Mouse (Mus musculus) CH12.LX (cell line): ENCODE measurements around the gene Unkl. TPM values are rescaled to one million over a fixed set of nuclear protein-coding genes. Genes with fewer than 3 reads are reported as not detected.

ENCODE experiments used
- DNase-seq: peaks from one replicate; pipeline ENCODE4 v3.0.0-alpha.2; 2013; ENCODE audit errors: extremely low read depth
- H3K27ac ChIP-seq: 2 replicates; pipeline ENCODE4 v1.5.1; 2012; ENCODE audit warnings: low read depth, mild to moderate bottlenecking, control low read depth, moderate library complexity; ENCODE audit not compliant: insufficient read depth
- H3K27me3 ChIP-seq: replicated peaks from 2 replicates; pipeline ENCODE3; 2012; ENCODE audit warnings: inconsistent platforms
- H3K36me3 ChIP-seq, 2 experiments: replicated peaks in 1 of 2; 2 replicates each; pipeline versions ENCODE3 to v1.6.1; 2012; ENCODE audit warnings: inconsistent platforms in 1 of 2, low read length in 1 of 2, mild to moderate bottlenecking in 1 of 2, mixed read lengths in 1 of 2, moderate library complexity in 1 of 2; ENCODE audit not compliant: control insufficient read depth in 1 of 2, insufficient read depth in 1 of 2
- H3K4me1 ChIP-seq, 2 experiments: 2 replicates each; pipeline ENCODE4 v1.6.1; 2012; ENCODE audit warnings: inconsistent platforms in 1 of 2, moderate library complexity in 1 of 2; ENCODE audit not compliant: insufficient read depth in 2 of 2, control insufficient read depth in 1 of 2
- H3K4me2 ChIP-seq: 2 replicates; pipeline ENCODE4 v1.6.1; 2012; ENCODE audit warnings: low read depth, mild to moderate bottlenecking, control low read depth; ENCODE audit not compliant: poor library complexity, insufficient read depth, severe bottlenecking
- H3K4me3 ChIP-seq, 3 experiments: fragments of 150-350 bp in 1 of 3; sonication (generic) in 1 of 3; replicated peaks in 1 of 3; 2 replicates each; pipeline versions ENCODE3 to v1.5.1; 2011 to 2012; ENCODE audit warnings: low read depth in 2 of 3, low read length in 2 of 3, mild to moderate bottlenecking in 2 of 3, moderate library complexity in 2 of 3, control low read depth in 1 of 3, improper control_type of control experiment in 1 of 3, inconsistent platforms in 1 of 3, mixed read lengths in 1 of 3; ENCODE audit not compliant: poor library complexity in 1 of 3
- H3K79me2 ChIP-seq: replicated peaks from 2 replicates; pipeline ENCODE4 v1.6.1; 2012; ENCODE audit warnings: mild to moderate bottlenecking, moderate library complexity; ENCODE audit not compliant: control insufficient read depth, poor library complexity, insufficient read depth, severe bottlenecking; ENCODE audit errors: extremely low read depth
- H3K9ac ChIP-seq: 2 replicates; pipeline ENCODE4 v1.6.1; 2012; ENCODE audit warnings: low read depth, mild to moderate bottlenecking, control low read depth, moderate library complexity; ENCODE audit not compliant: insufficient read depth
- H3K9me3 ChIP-seq: replicated peaks from 2 replicates; pipeline ENCODE3; 2012; ENCODE audit warnings: low read length, inconsistent platforms, mixed read lengths
- CHD1 ChIP-seq: IDR thresholded peaks from 2 replicates; pipeline ENCODE4 v1.6.1; 2012; ENCODE audit warnings: low read depth, low read length, improper control_type of control experiment, inconsistent platforms
- CHD2 ChIP-seq: IDR thresholded peaks from 2 replicates; pipeline ENCODE4 v1.6.1; 2011; ENCODE audit warnings: low read length, improper control_type of control experiment
- CTCF ChIP-seq, 2 experiments: IDR thresholded peaks in 1 of 2; conservative IDR thresholded peaks in 1 of 2; 2 replicates each; pipeline ENCODE4 v1.5.1; 2011 to 2012; ENCODE audit warnings: low read depth in 2 of 2, low read length in 2 of 2, improper control_type of control experiment in 1 of 2, inconsistent platforms in 1 of 2, mild to moderate bottlenecking in 1 of 2, moderate library complexity in 1 of 2
- ETS1 ChIP-seq: conservative IDR thresholded peaks from 2 replicates; pipeline ENCODE4 v1.6.1; 2012; ENCODE audit warnings: low read depth, mild to moderate bottlenecking, inconsistent platforms, low read length, improper control_type of control experiment, moderate library complexity
- HCFC1 ChIP-seq: IDR thresholded peaks from 2 replicates; pipeline ENCODE4 v1.6.1; 2012; ENCODE audit warnings: low read depth, mild to moderate bottlenecking, inconsistent platforms, low read length, improper control_type of control experiment
- JUN ChIP-seq: IDR thresholded peaks from 2 replicates; pipeline ENCODE4 v1.6.1; 2011; ENCODE audit warnings: low read depth, mild to moderate bottlenecking, low read length, improper control_type of control experiment, moderate library complexity; ENCODE audit not compliant: insufficient read depth
- JUND ChIP-seq: conservative IDR thresholded peaks from 2 replicates; pipeline ENCODE4 v1.6.1; 2011; ENCODE audit warnings: low read depth, low read length, improper control_type of control experiment
- KAT2A ChIP-seq: IDR thresholded peaks from 2 replicates; pipeline ENCODE4 v1.6.1; 2012; ENCODE audit warnings: low read length, improper control_type of control experiment, inconsistent platforms; ENCODE audit not compliant: insufficient replicate concordance
- MAZ ChIP-seq: IDR thresholded peaks from 2 replicates; pipeline ENCODE4 v1.6.1; 2012; ENCODE audit warnings: low read depth, mild to moderate bottlenecking, inconsistent platforms, low read length, improper control_type of control experiment, moderate library complexity
- MYC ChIP-seq: IDR thresholded peaks from 2 replicates; pipeline ENCODE4 v1.6.1; 2011; ENCODE audit warnings: low read depth, mild to moderate bottlenecking, improper control_type of control experiment, low read length
- PAX5 ChIP-seq: IDR thresholded peaks from 2 replicates; pipeline ENCODE4 v1.6.1; 2012; ENCODE audit warnings: low read length, inconsistent platforms, mixed read lengths
- RAD21 ChIP-seq: IDR thresholded peaks from 2 replicates; pipeline ENCODE4 v1.6.1; 2011; ENCODE audit warnings: low read depth, mild to moderate bottlenecking, low read length, improper control_type of control experiment, moderate library complexity
- RCOR1 ChIP-seq: conservative IDR thresholded peaks from 2 replicates; pipeline ENCODE4 v1.6.1; 2012; ENCODE audit warnings: low read depth, mild to moderate bottlenecking, inconsistent platforms, low read length, improper control_type of control experiment
- SIN3A ChIP-seq: IDR thresholded peaks from 2 replicates; pipeline ENCODE4 v1.6.1; 2012; ENCODE audit warnings: low read length, improper control_type of control experiment, inconsistent platforms
- SMC3 ChIP-seq: IDR thresholded peaks from 2 replicates; pipeline ENCODE4 v1.6.1; 2011; ENCODE audit warnings: low read depth, low read length, improper control_type of control experiment
- TCF12 ChIP-seq: IDR thresholded peaks from 2 replicates; pipeline ENCODE4 v1.6.1; 2014; ENCODE audit warnings: low read depth, mild to moderate bottlenecking, inconsistent platforms, low read length, improper control_type of control experiment
- ZMIZ1 ChIP-seq: IDR thresholded peaks from 2 replicates; pipeline ENCODE4 v1.6.1; 2012; ENCODE audit warnings: low read depth, mild to moderate bottlenecking, inconsistent platforms, low read length, improper control_type of control experiment
- ZNF384 ChIP-seq: IDR thresholded peaks from 2 replicates; pipeline ENCODE4 v1.6.1; 2012; ENCODE audit warnings: low read depth, low read length, improper control_type of control experiment, inconsistent platforms
- dilution Hi-C: fragments of 300-500 bp; cut with MboI; formaldehyde crosslinking; loops from 2 replicates; pipeline ENCODE4 v1.14.3; 2020; ENCODE audit warnings: low sequenced_read_pairs; ENCODE audit not compliant: extremely low pct_unique_long_range_greater_than_20kb, extremely low pct_ligation_motif_present
- in situ Hi-C: fragments of 300-500 bp; cut with MboI; formaldehyde crosslinking; loops from 3 replicates; pipeline ENCODE4 v1.14.3; 2019; ENCODE audit warnings: low sequenced_read_pairs, low pct_ligation_motif_present, low pct_unique_long_range_greater_than_20kb, mixed read lengths
- polyA plus RNA-seq: library from polyadenylated mRNA; unstranded; fragments of >175 nt; gene quantifications from 2 replicates; pipeline ENCODE4 v1.2.1, GENCODE M21; 2012; ENCODE audit warnings: low read depth; ENCODE audit not compliant: insufficient read length
- total RNA-seq, 2 experiments: library from RNA; depleted of rRNA; stranded (reverse); fragments of 300-350 nt in 1 of 2; fragments of >200 nt in 1 of 2; gene quantifications; 2 replicates each; pipeline ENCODE4 v1.2.3; 2012 to 2014

Gene Unkl
- total and polyA plus RNA-seq, 3 experiments, result 12.0 to 17.2 (median 14.3) TPM

DNA sequence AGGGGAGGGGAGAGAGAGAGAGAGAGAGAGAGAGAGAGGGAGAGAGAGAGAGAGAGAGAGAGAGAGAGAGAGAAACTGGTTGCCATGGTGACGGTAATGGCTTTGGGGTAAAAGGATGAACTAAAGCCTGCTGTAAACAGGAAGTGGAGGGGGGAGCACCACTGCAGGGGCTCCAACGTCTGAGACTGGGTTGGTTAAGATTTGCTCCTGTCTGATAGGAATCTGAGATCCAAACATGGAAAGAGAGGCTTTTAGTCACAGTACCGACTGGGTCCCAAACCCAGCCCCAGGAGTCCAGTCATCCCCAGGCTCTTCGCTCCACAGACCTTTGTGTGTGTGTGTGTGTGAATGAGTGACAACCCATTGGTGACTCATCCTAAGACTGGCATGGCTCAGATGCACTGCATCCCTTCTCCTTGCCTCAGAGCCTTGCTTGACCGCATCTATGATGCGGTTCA, 69.6 kb downstream of the Unkl start:
- dilution Hi-C loops, result no loop called here
- H3K4me3 ChIP-seq, result no peak overlapping the region
- DNase-seq, result peak; percentile 59
- no peak overlapping the region for H3K9ac ChIP-seq
- peaks cover 4 to 20% of the 10 kb centered on the region in 2 experiments; a peak in 3 of 4 replicates for H3K4me1 ChIP-seq
- TF ChIP-seq KAT2A (no peak), MAZ (no peak), ZNF384 (no peak), RAD21 (no peak), CHD2 (no peak), JUND (no peak), RCOR1 (no peak), TCF12 (no peak)
- H3K4me2 ChIP-seq, result no peak overlapping the region
- in situ Hi-C loops, result no loop called here
- peaks cover 6% of the 10 kb centered on the region for H3K27me3 ChIP-seq
- peaks cover 25 to 40% of the 10 kb centered on the region in 2 experiments for H3K36me3 ChIP-seq
- H3K9me3 ChIP-seq, result no peaks in the 10 kb centered on the region
- no peak overlapping the region for H3K27ac ChIP-seq
- H3K79me2 ChIP-seq, result no peaks in the 10 kb centered on the region

- H3K36me3 ChIP-seq, result peaks cover 81 to 82% of the 10 kb centered on the region in 2 experiments
- dilution Hi-C loops (no loop called here), in situ Hi-C loops (no loop called here)
- no peak for DNase-seq
- peak; percentile 27; the same call in 1 of the 2 replicates for TF ChIP-seq SMC3
- peak in 1 of 2 experiments; percentile 43; a peak in 2 of 4 replicates for TF ChIP-seq CTCF (conservative IDR thresholded peaks at IDR 0.05 in 1 of 2, IDR thresholded peaks at IDR 0.05 in 1 of 2; ENCODE audit: low read depth in 2 of 2, low read length in 2 of 2)
- TF ChIP-seq HCFC1, result no peak
- peaks cover 33% of the 10 kb centered on the region for H3K79me2 ChIP-seq
- no peak overlapping the region for H3K4me3 ChIP-seq
- H3K27ac ChIP-seq, result no peak overlapping the region
- no peaks in the 10 kb centered on the region for H3K27me3 ChIP-seq
- H3K9me3 ChIP-seq, result no peaks in the 10 kb centered on the region
- peaks cover 0 to 2% of the 10 kb centered on the region in 2 experiments; a peak in 1 of 4 replicates for H3K4me1 ChIP-seq
- no peak overlapping the region for H3K4me2 ChIP-seq
- H3K9ac ChIP-seq, result no peak overlapping the region
Observed at GRCm38 (mm10) chr17:25264453-25264852, 76.3 kb downstream of the Unkl start.

DNA sequence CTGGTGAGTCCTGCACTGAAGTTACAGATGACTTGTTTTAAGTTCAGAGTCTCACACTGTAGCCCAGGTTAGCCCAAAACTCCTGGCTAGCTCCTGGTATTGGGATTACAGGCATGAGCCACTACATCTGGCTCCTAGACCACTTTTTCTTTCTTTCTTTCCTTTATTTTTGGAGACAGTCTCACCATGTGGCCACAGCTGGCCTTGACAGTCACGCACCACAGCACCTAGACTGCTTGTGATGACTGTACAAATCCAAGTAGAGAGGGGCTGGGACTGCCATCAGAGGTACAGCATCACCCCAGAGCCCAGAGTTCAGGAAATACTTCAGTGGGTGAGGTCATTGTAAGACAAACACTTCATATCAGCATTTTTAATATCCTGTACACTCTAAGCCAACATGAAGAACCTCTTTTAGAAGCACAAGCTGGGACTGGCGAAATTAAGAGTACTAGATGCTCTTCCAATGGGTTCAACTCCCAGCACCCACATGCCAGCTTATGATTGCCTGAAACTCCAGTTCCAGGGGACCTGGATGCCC, 82.7 kb downstream of the Unkl start:
- peak overlapping the region; percentile 100 for H3K9ac ChIP-seq
- in situ Hi-C loops, result loop anchor here (5.0 to 10.0 kb wide), 2 partner anchors 34 to 86 kb away; partner anchors contain the start of genes BC003965 and Unkl
- peak; percentile 68 for DNase-seq
- peak overlapping the region; percentile 89 for H3K4me2 ChIP-seq
- no peaks in the 10 kb centered on the region for H3K9me3 ChIP-seq
- no peak overlapping the region for H3K27ac ChIP-seq
- H3K79me2 ChIP-seq, result peaks cover 70% of the 10 kb centered on the region
- no peak overlapping the region for H3K4me3 ChIP-seq
- H3K4me1 ChIP-seq, result peaks cover 11 to 36% of the 10 kb centered on the region in 2 experiments
- peak; percentile 34; the same call in 1 of the 2 replicates for TF ChIP-seq JUN
- no peak for TF ChIP-seq RCOR1
- peak; percentile 66; the same call in 1 of the 2 replicates for TF ChIP-seq MYC
- TF ChIP-seq ZNF384, result no peak
- TF ChIP-seq PAX5, result no peak
- no peak for TF ChIP-seq ZMIZ1
- TF ChIP-seq SIN3A, result peak; percentile 92
- no peak for TF ChIP-seq CHD1
- TF ChIP-seq ETS1, result peak; percentile 87
- TF ChIP-seq, all 38 proteins: peak for 4
- Histone ChIP-seq H3K36me3 (peaks cover 41 to 56% of the 10 kb centered on the region in 2 experiments), H3K27me3 (peaks cover under 1% of the 10 kb centered on the region)
- dilution Hi-C loops, result no loop called here
